ENCODE assay signal across 8 mouse cellular contexts in genomic region chr4:55514733-55515176, GRCm38 (mm10). TPM values are rescaled to one million over a fixed set of nuclear protein-coding genes. Genes with fewer than 3 reads are reported as not detected.
DNase-seq lines count a peak whose midpoint lies in the region; ATAC-seq lines count a peak whose summit lies in the region.

No protein-coding gene starts in this region.

- peak overlapping the region; percentile 87 for H3K27ac ChIP-seq in embryonic facial prominence, embryonic 10.5 days (replicated peaks)
- H3K27ac ChIP-seq in limb, embryonic 11.5 days (replicated peaks; ENCODE audit: low read depth, low read length) = no peak overlapping the region
- H3K27ac ChIP-seq in midbrain, embryonic 11.5 days (ENCODE audit: low read depth, low read length) = no peak overlapping the region

- H3K27me3 ChIP-seq in embryonic facial prominence, embryonic 10.5 days (replicated peaks; ENCODE audit: low read depth, poor library complexity, severe bottlenecking) = peaks cover 28% of the 10 kb centered on the region
- no peaks in the 10 kb centered on the region for H3K27me3 ChIP-seq in limb, embryonic 11.5 days (ENCODE audit: control insufficient read depth, insufficient read depth, low read length)
- peaks cover 3% of the 10 kb centered on the region; the same call in 1 of the 2 replicates for H3K27me3 ChIP-seq in midbrain, embryonic 11.5 days (ENCODE audit: control insufficient read depth, insufficient read depth, low read length)

- peak overlapping the region; percentile 61 for H3K9ac ChIP-seq in limb, embryonic 11.5 days (ENCODE audit: low read length)
- H3K9ac ChIP-seq in midbrain, embryonic 11.5 days (ENCODE audit: low read length) = peak overlapping the region; percentile 62

- no peaks in the 10 kb centered on the region for H3K36me3 ChIP-seq in embryonic facial prominence, embryonic 10.5 days (replicated peaks)
- H3K36me3 ChIP-seq in limb, embryonic 11.5 days (ENCODE audit: control insufficient read depth, insufficient read depth, low read length) = no peaks in the 10 kb centered on the region
- H3K36me3 ChIP-seq in midbrain, embryonic 11.5 days (ENCODE audit: control insufficient read depth, insufficient read depth, low read length) = no peaks in the 10 kb centered on the region

- 0 out of 2 replicates have a peak, but pooled peaks cover 10% of the 10 kb centered on the region for H3K4me1 ChIP-seq in embryonic facial prominence, embryonic 10.5 days
- H3K4me1 ChIP-seq in limb, embryonic 11.5 days (ENCODE audit: control insufficient read depth, insufficient read depth, low read length) = no peaks in the 10 kb centered on the region
- peaks cover 3% of the 10 kb centered on the region; the same call in 1 of the 2 replicates for H3K4me1 ChIP-seq in midbrain, embryonic 11.5 days (ENCODE audit: control insufficient read depth, insufficient read depth, low read length)

- H3K9me3 ChIP-seq in embryonic facial prominence, embryonic 10.5 days = no peaks in the 10 kb centered on the region
- H3K9me3 ChIP-seq in limb, embryonic 11.5 days (ENCODE audit: control insufficient read depth, low read length) = no peaks in the 10 kb centered on the region
- H3K9me3 ChIP-seq in midbrain, embryonic 11.5 days (ENCODE audit: control insufficient read depth, low read length) = no peaks in the 10 kb centered on the region

- peak; percentile 94 for ATAC-seq in limb, embryonic 11.5 days (ENCODE audit: insufficient number of reproducible peaks, low FRiP score, low TSS enrichment, low read depth)
- peak; percentile 99 for ATAC-seq in midbrain, embryonic 11.5 days (ENCODE audit: low FRiP score)

- DNase-seq in adrenal gland, postnatal 14 days = peak; percentile 89
- DNase-seq in embryonic facial prominence, embryonic 10.5 days (ENCODE audit: low spot score) = peak; percentile 86
- DNase-seq in heart, adult 18-20 months = peak; percentile 90
- peak; percentile 62 for DNase-seq in kidney, adult 11 months
- DNase-seq in limb, embryonic 11.5 days (ENCODE audit: low spot score) = peak; percentile 85
- peak; percentile 99 for DNase-seq in midbrain, embryonic 11.5 days (ENCODE audit: low spot score, missing footprints)
- DNase-seq in right cerebral cortex, postnatal 36 days (ENCODE audit: low spot score in 2 of 2) = peak; percentile 53 to 64
- DNase-seq in urinary bladder, postnatal 4 days (ENCODE audit: low spot score in 2 of 2) = peak; percentile 76 to 78

- under 1% methylated on average over 39 of the region's 39 CpGs for WGBS in embryonic facial prominence, embryonic 10.5 days
- WGBS in limb, embryonic 11.5 days = 0% methylated on average over 39 of the region's 39 CpGs
- under 1% methylated on average over 38 of the region's 39 CpGs for WGBS in midbrain, embryonic 11.5 days

- peak overlapping the region; percentile 67 for H3K4me3 ChIP-seq in embryonic facial prominence, embryonic 10.5 days
- H3K4me3 ChIP-seq in limb, embryonic 11.5 days (ENCODE audit: low read depth, low read length) = peak overlapping the region; percentile 40
- H3K4me3 ChIP-seq in midbrain, embryonic 11.5 days (ENCODE audit: low read depth, low read length) = peak overlapping the region; percentile 40

- H3K4me2 ChIP-seq in limb, embryonic 11.5 days (ENCODE audit: low read depth, severe bottlenecking) = peak overlapping the region; percentile 69
- H3K4me2 ChIP-seq in midbrain, embryonic 11.5 days = peak overlapping the region; percentile 56

RNA-seq across cellular contexts. Expression of gene Klf4, which starts 17.5 kb away (rescaled TPM):
- 25.1 and 36.2 TPM in 2 replicates for total RNA-seq in adrenal gland, postnatal 14 days (2021)
- polyA plus RNA-seq in embryonic facial prominence, embryonic 10.5 days (2016; fragmentation: Nextera tagmentation; extraction: Ambion mirVana) = 0.67 and 1.5 TPM in 2 replicates
- 10 to 100 TPM; 40.8 to 43.4 TPM for total RNA-seq in heart, adult 18-20 months (2021)
- polyA plus RNA-seq in limb, embryonic 11.5 days (2014; fragmentation: Nextera tagmentation; extraction: Ambion mirVana) = 1.4 and 1.6 TPM in 2 replicates
- 1.7 and 1.9 TPM in 2 replicates for polyA plus RNA-seq in midbrain, embryonic 11.5 days (2014; fragmentation: Nextera tagmentation; extraction: Ambion mirVana)
